Mouse (Mus musculus): ENCODE measurements around the gene Uba2. TPM values are rescaled to one million over a fixed set of nuclear protein-coding genes. Genes with fewer than 3 reads are reported as not detected.
A peak's percentile ranks its signal among the peaks of the same experiment; 100 is the strongest.
"Not testable (repeated sequence)": the region's sequence is repeated elsewhere in the genome, so short reads cannot be mapped to it uniquely, and the experiment has no call there.

The Uba2 gene
- total RNA-seq, 2 experiments from 2014 or later: 86.2 to 90.5 TPM

DNA sequence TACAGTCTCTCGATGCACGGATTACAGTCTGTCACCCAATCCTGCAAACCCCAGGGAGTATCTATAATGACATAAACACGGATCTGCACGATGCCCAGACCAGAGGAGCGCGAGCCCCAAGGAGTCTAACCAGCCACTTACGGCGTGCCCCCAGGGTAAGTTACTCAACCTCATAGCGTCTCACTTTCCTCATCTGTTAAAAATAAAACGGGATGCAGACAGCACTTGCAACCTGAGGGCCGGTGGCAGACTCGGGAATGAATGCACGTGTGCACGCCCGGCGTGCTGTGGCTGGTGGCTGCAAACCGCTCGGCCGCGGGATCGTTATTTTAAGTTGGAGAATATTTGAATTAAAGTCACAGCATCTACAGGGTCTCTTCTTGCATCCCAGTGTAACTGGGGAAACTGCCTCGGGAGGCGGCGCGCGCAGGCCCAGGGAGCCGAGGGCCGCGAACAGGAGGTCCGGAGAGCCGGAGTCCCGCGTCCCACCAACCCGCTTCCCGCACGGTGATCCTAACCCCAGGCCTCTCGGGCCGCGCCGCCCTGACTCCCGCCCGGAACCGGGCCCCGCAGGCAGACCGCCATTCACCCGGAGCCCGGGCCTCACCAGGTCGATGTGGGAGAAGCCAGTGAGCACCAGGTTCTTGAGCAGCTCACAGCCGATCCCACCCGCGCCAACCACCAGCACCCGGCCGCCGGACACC lies 1.5 kb downstream of the Uba2 start:
- DNase-seq (ENCODE audit: extremely low spot score in 1 of 2, low spot score in 1 of 2): peak in 1 of 2 experiments; percentile 19

DNA sequence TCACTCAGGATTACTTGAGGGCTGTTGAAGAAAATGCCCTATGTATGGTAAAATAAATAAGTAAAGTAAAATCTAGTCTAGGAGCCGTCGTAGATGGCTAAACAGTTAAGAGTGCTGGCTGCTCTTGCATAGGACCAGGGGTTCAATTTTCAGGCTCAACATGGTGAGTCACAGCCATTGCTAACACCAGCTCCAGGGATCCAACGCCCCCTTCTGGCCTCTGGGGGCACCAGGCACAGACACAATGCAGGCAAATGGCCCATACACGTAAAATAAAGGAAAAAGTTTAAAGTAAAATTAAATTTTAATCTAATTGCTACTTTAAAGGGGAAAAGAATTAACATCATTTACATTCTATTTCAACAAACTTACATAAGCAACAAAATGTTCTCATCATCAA lies 2.5 kb downstream of the Uba2 start:
- DNase-seq (ENCODE audit: extremely low spot score in 1 of 2, low spot score in 1 of 2): no peak

DNA sequence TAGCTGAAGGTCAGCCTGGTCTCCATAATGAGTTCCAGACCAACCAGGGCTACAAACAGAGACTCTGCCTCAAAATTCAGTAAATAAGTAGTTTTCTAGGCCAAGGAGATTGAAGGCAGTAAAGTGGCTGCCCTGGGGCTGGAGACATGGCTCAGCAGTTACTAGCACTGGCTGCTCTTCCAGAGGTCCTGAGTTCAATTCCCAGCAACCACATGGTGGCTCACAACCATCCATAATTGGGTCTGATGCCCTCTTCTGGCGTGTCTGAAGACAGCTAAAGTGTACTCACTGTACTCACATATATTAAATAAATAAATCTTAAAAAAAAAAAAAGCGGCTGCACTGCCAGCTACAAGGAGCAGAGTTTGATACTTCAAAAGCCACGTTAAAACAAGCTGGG lies 3.4 kb downstream of the Uba2 start:
- no peak for DNase-seq (ENCODE audit: extremely low spot score in 1 of 2, low spot score in 1 of 2)

DNA sequence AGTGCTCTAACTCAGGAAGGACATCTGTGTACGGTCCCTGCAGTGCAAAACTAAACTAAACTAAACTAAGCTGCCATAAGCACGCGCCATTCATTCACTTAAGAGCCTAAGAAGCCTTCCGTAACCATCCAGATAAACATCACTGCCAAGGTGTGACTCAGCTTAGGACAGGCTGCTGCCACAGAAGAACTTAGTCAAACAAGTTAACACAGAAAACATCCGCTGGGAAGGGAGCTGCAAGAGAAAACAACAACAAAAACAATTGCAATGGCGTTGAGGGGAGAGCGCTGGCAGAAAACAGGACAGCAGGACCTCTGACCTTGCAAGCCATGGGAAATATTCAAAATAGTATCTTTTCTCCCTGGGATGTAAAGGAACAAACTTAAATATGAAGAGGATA lies 4.7 kb downstream of the Uba2 start:
- no peak for DNase-seq (ENCODE audit: extremely low spot score in 1 of 2, low spot score in 1 of 2)

DNA sequence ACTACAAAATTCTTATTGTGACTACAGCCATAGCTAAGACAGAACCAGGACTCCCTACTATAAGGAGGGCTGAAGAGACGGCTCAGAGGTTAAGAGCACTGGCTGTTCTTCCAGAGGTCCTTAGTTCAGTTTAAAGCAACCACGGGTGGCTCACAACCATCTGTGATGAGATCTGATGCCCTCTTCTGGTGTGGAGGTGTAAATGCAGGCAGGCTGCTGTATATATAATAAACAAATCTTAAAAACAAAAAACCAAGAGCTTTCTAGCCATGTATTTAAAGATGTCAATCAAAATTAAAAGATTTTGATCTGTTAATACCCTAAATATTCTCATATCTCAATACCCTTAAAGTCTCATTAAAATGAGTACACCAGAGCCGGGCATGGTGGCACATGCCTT lies 10.2 kb downstream of the Uba2 start:
- DNase-seq (ENCODE audit: extremely low spot score in 1 of 2, low spot score in 1 of 2): no peak

DNA sequence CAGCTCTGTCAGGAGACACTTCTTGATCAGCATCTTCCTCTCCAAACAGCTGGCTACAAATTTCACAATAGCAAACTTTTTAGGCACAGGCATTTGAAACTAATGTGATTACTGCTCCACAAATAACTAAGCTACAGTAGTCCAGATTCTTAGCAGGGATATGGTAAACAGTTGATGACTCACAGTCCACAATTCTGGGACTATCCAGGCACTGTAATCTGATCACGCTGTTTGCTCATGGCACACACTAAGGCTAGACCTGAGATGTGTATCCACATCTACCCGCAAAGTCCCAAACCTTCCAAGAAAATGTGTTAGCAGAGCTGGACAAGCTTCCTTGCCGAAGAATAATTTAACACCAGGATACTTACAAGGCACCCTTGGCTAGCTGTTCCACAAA lies 11.4 kb downstream of the Uba2 start:
- no peak for DNase-seq (ENCODE audit: extremely low spot score in 1 of 2, low spot score in 1 of 2)

DNA sequence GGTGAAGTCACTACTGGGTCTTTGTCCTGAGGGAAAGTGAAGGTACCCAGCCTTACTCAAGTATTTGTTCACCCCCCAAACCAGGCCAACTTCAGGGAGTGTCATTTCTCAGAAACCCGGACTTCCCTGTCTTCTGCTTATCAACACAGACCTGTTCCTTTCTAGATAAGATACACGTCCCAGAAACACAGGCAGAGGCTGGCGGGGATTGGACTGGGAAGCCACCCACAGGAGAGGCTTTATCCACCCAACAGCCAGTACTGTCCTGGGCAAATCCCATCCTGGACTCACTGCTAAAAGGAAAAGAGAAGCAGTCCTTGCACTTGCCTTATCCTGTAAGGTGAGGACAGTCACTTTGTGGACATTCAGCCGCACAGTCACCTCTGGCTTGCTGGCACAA lies 22.2 kb downstream of the Uba2 start:
- DNase-seq (ENCODE audit: extremely low spot score in 1 of 2, low spot score in 1 of 2): no peak

DNA sequence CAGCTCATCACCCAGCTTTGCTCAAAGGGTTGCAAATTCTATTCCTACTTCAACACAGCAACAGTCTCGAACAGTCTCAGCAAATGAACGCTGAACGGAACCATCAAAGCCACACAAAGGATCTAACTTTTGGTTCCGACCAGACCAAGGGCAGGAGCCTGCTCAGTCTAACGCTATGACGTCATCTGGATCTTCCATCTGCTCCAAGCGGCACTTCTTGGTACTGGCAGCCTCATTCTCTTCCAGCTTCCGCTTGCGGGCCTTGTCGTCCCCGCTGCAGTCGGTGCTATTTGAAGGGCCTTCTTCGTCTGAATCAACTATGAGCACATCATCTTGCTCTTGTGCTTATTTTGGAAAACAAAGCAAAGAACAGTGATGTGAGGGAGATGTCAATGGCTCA lies 28.3 kb downstream of the Uba2 start:
- peak in 1 of 2 experiments; percentile 6 for DNase-seq (ENCODE audit: extremely low spot score in 1 of 2, low spot score in 1 of 2)

DNA sequence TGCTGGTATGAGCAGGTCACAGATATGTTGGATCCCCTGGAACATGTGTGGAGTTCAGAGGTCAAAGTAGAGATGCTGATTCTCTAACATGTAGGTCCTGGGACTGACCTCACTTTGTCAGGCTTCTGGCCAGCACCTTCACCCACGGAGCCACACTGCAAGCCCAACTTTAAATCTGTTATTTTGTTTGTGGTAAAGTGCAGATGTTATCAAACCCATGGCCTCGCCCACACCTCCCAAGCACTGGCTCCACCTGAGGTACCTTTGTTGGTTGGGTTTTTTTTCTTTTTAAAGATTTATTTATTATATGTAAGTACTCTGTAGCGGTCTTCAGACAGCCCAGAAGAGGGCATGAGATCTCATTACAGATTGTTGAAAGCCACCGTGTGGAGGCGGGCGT lies 29.9 kb downstream of the Uba2 start:
- no peak for DNase-seq (ENCODE audit: extremely low spot score in 1 of 2, low spot score in 1 of 2)

DNA sequence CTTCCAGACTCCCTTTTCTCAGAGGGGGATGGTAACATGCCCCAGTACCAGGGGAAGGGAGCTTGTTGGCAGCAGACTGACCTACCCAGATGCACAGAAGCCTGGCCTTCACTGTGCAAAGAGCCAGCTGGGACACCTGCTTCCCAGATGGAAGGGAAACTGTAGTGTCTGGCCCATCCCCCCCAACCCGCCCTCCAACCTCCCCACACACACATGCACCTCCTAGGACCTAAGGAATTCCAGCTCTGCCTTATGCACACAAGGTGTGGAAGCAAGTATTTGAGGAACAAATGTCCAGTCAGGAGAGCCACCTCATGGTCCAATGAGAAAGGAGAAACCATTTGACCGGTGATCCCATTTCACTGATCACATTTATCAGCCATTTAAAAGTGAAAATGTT lies 35.1 kb downstream of the Uba2 start:
- DNase-seq (ENCODE audit: extremely low spot score in 1 of 2, low spot score in 1 of 2): no peak

DNA sequence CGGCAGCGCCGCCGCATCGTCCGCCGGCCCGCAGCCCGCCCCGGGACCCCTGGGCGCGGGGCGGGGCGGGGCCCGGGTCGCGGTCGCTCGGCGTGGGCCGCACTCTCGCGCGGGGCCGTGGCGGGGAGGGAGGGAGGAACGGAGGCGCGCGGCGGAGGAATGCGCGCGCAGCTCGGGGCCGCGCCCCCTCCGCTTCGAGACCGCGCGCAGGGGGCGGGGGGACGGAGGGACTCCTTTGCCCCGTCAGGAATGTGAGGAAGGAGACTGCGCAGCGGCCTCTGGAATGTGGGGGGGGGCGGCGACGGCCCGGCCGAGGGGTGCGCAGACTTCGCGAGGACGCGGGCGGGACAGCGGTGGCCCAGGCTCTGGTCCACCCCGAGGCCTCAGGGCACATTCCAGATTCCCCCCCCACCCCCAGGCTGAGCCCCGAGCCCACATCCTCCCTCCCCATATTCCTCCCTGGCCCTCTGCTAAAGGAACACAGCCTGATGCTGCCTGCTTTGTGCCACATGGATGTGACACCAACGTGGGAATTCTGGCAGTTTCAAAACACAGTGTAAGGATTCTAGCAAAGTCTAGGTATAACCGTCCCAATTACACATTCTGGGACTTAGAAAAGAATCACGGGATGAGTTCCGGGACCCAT lies 36.2 kb downstream of the Uba2 start, which contains the start of gene Wtip:
Gene Wtip, minus strand, starts transcription at position 152 of the 646 bp plus-strand sequence.
- DNase-seq (ENCODE audit: extremely low spot score in 1 of 2, low spot score in 1 of 2): peak; percentile 47 to 52

DNA sequence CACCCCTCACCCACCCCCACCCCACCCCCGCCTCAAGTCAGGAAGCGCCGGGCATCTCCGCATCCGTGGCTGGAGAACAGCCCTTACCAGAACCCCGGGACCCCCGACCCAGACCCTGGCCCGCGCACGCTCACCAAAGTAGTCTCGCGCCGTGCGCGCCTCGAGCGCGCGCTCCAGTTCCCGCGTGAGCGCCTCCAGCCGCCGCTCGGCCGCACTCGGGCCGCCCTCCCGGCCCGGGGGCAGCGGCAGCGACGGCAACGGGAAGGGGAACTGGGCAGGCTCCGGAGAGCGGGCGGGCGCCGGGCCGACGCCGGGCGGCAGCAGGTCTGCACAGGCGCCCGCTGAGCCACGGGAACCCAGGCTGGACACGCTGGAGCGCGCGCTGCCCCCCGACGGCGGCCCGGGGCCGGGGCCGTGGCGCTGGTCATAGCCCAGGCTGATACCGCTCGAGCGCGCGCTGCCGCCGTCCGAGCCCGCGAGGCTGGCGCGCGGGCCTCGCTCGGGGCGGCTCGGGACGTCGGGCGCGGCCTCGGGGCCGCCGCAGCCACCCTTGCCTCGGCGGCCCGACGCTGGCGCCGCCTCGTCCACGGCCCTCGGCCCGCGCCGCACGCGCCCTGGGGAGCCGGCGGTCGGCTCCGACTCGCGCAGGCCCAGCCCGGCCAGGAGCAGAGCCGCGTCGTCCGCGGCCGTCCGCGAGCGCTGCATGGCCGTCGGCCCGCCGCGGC lies 36.9 kb downstream of the Uba2 start:
- no peak for DNase-seq (ENCODE audit: extremely low spot score in 1 of 2, low spot score in 1 of 2)

DNA sequence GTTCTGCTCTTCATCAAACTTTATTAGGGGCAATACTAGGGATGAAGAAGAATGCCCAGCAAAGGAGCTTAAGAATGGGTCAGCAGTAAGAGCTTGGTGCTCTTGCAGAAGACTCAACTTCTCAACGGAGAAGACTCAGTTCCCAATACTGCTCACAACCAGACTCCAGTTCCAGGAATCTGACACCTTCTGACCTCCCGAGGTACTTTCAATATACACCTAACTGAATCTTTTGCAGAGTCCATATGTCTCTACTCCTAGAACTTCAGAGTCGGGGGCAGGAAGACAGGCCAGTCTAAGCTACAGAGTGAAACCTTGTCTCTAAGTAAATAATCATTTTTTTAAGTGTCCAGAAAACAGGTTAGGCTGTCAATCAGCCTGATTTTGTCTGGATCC lies 37.4 kb downstream of the Uba2 start:
- DNase-seq (ENCODE audit: extremely low spot score in 1 of 2, low spot score in 1 of 2): no peak

DNA sequence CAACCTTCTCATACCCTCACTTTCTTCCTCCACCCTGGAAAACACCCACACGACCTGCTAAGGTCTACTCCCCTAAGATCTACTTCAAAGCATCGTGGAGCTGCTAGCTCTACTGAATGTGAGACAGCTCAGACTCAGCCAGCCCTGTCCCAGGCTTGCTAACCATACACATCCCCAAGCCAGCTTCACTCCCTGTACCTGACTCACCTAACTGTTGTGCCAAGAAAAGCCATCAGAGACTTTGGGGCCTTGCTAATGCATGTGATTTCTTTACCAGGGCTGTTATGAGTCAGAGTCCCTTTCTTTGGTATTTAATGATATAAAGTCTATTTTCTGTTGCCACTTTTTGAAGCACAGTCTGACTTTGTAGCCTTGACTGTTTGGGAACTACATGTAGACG lies 38.3 kb downstream of the Uba2 start:
- DNase-seq (ENCODE audit: extremely low spot score in 1 of 2, low spot score in 1 of 2): no peak

DNA sequence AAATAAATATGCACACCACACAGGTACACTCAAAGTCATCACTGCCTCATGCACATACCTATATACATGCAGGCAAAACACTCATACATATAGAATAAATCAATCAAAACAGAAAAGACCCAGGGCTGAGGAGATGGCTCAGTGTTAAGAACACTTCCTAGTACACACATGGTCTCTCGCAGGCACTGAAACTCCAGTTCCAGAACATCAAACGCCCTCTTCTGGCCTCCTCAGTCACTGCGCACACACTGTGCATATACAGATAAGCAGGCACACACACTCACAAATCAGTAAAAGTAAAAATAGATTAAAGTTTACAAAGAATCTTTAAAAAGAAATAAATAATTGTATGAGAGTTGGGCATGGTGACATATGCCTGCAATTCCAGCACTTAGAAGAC lies 43.1 kb downstream of the Uba2 start:
- no peak for DNase-seq (ENCODE audit: extremely low spot score in 1 of 2, low spot score in 1 of 2)

DNA sequence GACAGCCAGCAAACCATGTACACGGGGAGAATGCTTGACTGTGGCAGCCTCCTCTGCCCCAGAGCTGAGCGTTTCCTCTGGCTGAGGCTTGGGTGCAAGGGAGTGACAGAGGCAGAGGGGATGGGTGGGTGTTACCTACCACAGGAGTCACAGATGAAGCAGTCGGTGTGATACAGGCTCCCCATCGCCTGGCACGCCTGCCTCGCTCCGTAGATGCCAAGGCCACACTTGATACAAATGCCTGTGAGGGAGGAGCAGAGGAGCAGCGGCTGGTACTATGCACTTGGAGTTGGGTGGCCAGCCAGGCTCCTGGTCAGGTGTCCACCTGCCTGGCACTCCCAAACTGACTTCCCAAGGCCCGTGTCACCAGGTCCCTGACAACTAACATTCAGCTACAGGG lies 44.1 kb downstream of the Uba2 start:
- DNase-seq (ENCODE audit: extremely low spot score in 1 of 2, low spot score in 1 of 2): no peak

DNA sequence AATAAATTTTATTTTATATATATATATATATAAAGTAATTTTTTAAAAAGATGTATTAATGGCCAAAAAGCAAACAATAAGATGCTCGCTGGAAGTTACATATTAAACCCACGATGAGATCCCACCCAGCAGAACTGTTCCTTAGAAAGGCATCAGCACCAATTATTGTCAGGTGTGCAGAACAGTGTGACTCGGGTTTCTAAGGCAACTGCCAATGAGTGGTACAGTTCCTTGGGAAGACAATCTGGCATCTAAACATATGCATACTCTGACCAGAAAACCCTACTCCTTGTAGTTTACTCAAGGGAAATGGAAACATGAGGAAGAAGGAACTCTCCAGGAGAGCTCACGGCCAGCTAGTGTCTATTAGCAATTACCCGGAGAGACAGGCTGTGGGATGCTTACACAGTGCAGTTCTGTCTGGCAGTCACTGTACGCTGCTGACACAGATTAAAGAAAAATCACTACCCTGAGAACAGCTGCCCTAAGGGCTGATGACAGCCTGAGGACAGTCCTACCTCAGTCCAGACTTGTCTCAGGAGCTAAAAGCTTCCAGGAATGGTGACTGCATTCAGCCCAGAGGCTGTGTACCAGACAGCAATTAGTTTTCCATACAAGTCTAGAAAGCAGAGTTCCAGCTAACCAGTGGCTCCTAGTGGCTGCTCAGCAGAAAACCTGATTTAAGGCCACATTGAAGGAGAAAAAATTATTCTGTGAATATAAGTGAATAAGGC lies 46.2 kb downstream of the Uba2 start:
- DNase-seq (ENCODE audit: extremely low spot score in 1 of 2, low spot score in 1 of 2): peak in 1 of 2 experiments; percentile 18

DNA sequence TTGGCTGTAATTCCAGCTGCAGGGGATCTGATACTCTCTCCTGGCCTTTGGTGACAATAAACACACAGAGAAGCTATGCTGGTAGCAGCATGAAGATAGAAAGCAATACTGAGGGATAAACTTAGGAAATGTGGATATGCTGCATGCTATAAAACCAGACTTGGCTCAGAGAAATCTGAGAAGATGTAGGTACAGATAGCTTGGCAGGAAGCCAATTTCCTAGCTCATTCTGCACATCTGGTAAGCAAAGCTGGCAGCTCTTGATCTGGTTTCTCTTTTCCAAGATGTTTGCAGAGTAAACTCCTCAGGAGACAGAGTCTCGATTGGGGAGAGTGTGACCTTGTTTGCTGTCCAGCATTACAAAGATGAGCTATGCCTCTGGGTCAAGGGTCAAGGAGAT lies 48.8 kb downstream of the Uba2 start:
- DNase-seq (ENCODE audit: extremely low spot score in 1 of 2, low spot score in 1 of 2): not testable (repeated sequence)

DNA sequence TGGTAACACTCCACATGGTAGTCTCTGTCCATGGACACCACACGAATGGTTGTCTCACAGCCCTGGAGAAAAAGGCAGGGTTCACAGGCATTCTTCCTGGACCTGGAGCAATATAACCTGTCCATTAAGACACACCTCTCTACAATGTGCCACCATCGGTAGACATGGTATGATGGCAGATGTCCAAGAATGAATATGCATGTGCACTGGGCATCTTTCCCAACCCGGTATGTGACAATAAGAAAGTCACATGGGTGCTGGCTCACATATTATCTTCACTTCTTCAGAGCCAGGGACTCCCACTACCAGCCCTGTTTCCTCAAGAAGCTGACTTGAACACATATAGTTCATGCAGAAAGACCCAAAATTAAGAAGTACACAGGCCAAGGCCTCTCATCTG lies 52.8 kb downstream of the Uba2 start:
- no peak for DNase-seq (ENCODE audit: extremely low spot score in 1 of 2, low spot score in 1 of 2)

DNA sequence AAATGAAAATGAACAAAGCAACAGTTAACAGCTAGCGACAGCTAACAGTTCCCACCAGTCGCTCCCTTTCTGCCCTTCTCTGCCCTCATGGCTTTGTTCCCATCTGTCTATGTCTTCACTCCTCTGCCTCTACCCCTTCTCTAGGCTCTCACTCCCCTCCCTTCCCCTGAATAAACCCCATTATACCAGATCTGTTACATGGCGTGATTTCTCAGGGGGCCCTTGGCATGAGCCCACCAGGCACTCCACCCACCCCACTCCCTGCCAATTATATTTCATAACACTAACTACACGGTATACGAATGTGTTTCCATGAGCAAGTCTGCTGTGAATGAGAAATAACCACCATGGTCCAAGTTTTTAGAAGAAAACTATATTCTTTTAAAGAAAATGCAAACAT lies 60.2 kb downstream of the Uba2 start:
- DNase-seq (ENCODE audit: extremely low spot score in 1 of 2, low spot score in 1 of 2): no peak

DNA sequence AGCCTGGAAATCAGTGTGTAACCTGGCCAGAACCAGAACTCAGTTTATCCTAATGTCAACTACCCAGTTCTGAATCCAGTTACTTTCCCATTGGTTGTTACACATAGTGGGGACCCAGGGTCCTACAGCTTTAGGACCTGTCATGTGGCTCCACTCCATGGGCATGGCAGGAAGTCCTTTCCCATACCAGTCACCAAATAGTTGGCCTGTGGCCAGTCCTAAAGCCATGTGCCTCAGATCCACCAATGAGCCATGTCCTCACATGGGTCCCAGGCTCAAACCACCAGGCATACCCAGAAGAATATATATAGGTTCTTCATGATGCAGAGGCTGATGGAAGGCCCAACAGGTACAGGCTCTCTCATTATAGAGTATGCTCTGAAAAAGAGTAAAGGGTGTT lies 68.1 kb downstream of the Uba2 start:
- no peak for DNase-seq (ENCODE audit: extremely low spot score in 1 of 2, low spot score in 1 of 2)
